Mouse (Mus musculus) layer of hippocampus, adult 18-20 months (tissue): Measurements from ENCODE around the gene Ltbp4. TPM values are rescaled to one million over a fixed set of nuclear protein-coding genes. Genes with fewer than 3 reads are reported as not detected.

Experiments
- DNase-seq, 2 experiments: peaks; one replicate each; pipeline ENCODE4 v3.0.0; 2022; ENCODE audit warnings: low spot score in 2 of 2
- total RNA-seq, 2 experiments: library from RNA; stranded (reverse); gene quantifications; 2 replicates each; pipeline ENCODE4 v1.2.3; 2021

Gene Ltbp4
- total RNA-seq, 2 experiments from 2014 or later = 43.9 to 47.5 TPM

- DNase-seq = no peak
Measured at GRCm38 (mm10) chr7:27356248-27356647, 18.8 kb upstream of the Ltbp4 start.

GRCm38 (mm10) chr7:27355745-27356240 is 18.3 kb upstream of the Ltbp4 start, which contains the start of gene Shkbp1:
Gene Shkbp1, minus strand, starts transcription at chr7:27356019.
- peak; percentile 71 to 91 for DNase-seq

GRCm38 (mm10) chr7:27355261-27355660 is 17.8 kb upstream of the Ltbp4 start:
- DNase-seq = no peak

GRCm38 (mm10) chr7:27354783-27355182 is 17.3 kb upstream of the Ltbp4 start:
- DNase-seq = no peak

- DNase-seq = no peak
Measured at GRCm38 (mm10) chr7:27354144-27354543, 16.7 kb upstream of the Ltbp4 start.

GRCm38 (mm10) chr7:27345444-27345843 is 8.0 kb upstream of the Ltbp4 start:
- no peak for DNase-seq

GRCm38 (mm10) chr7:27342595-27342994 is 5.1 kb upstream of the Ltbp4 start:
- DNase-seq = no peak

GRCm38 (mm10) chr7:27339519-27339918 is 2.0 kb upstream of the Ltbp4 start:
- DNase-seq = peak; percentile 73 to 83

GRCm38 (mm10) chr7:27339114-27339513 is 1.6 kb upstream of the Ltbp4 start:
- no peak for DNase-seq

GRCm38 (mm10) chr7:27335928-27336823 is 1.3 kb downstream of the Ltbp4 start:
- DNase-seq = peak; percentile 85 to 97

GRCm38 (mm10) chr7:27335011-27335720 is 2.3 kb downstream of the Ltbp4 start:
- no peak for DNase-seq

GRCm38 (mm10) chr7:27334405-27334911 is 3.0 kb downstream of the Ltbp4 start:
- DNase-seq = no peak

- no peak for DNase-seq
Measured at GRCm38 (mm10) chr7:27333316-27333941, 4.1 kb downstream of the Ltbp4 start.

GRCm38 (mm10) chr7:27332353-27333199 is 4.9 kb downstream of the Ltbp4 start:
- DNase-seq = peak; percentile 63 to 77

- no peak for DNase-seq
Measured at GRCm38 (mm10) chr7:27331854-27332253, 5.6 kb downstream of the Ltbp4 start.

- DNase-seq = no peak
Measured at GRCm38 (mm10) chr7:27331541-27331851, 6.0 kb downstream of the Ltbp4 start.

- no peak for DNase-seq
Measured at GRCm38 (mm10) chr7:27330709-27331540, 6.6 kb downstream of the Ltbp4 start.

GRCm38 (mm10) chr7:27329981-27330380 is 7.5 kb downstream of the Ltbp4 start:
- no peak for DNase-seq

- DNase-seq = peak; percentile 60 to 83
Measured at GRCm38 (mm10) chr7:27329326-27329947, 8.1 kb downstream of the Ltbp4 start.
